Mouse (Mus musculus) adrenal gland, postnatal 10 days (tissue): ENCODE measurements around the gene Larp4b. TPM values are rescaled to one million over a fixed set of nuclear protein-coding genes. Genes with fewer than 3 reads are reported as not detected.

Experiments
- DNase-seq: peaks from one replicate; pipeline ENCODE4 v3.0.0; 2021; ENCODE audit warnings: mixed read lengths
- total RNA-seq, 2 experiments: library from RNA; stranded (reverse); gene quantifications; 2 replicates each; pipeline ENCODE4 v1.2.3; 2021

Larp4b gene
- total RNA-seq, 2 experiments from 2014 or later: 59.9 to 68.7 TPM

DNA sequence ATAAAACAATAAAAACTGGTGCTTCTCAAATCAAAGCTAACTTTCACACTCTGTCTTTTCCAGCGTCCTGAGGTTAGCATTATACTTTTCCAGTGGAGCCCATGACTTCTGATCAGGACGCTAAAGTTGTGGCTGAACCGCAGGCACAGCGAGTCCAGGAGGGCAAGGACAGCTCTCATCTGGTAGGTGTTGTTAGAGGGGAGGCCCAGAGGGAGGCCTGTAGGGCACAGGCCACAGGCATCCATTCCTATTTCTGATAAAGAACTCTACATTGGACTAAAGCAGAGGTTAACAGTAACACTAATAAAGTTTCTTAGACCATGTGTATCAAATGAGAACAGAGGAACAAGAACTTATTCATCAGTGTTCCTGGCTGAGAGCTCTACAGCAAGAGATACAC, 28.4 kb downstream of the Larp4b start:
- DNase-seq: no peak

GRCm38 (mm10) chr13:9125193-9125592, 31.5 kb downstream of the Larp4b start:
- no peak for DNase-seq

GRCm38 (mm10) chr13:9127715-9128114, 34.0 kb downstream of the Larp4b start:
- no peak for DNase-seq

- DNase-seq: no peak
Measured at GRCm38 (mm10) chr13:9128707-9129314, 35.1 kb downstream of the Larp4b start.

- no peak for DNase-seq
Measured at GRCm38 (mm10) chr13:9134421-9134820, 40.7 kb downstream of the Larp4b start.

DNA sequence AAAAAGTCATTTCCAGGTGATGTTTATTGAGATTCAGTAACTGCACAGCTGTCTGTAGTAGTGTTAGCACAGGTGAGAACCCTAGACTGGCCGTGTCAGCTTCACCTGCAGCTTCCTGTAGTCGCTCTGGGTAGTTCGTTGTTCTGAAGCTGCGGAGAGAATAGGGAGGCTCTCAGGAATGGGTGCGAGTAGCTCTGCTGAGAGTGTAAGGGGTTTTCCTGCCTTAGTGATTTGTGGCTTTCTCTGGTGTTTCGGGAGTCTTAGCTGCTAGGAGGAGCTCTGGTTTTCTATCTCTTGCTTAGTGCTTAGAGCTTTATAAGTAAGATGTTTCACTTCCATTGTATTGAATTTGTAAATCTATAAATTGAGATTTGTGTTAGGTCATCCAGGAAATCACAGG, 42.4 kb downstream of the Larp4b start:
- DNase-seq: no peak

DNA sequence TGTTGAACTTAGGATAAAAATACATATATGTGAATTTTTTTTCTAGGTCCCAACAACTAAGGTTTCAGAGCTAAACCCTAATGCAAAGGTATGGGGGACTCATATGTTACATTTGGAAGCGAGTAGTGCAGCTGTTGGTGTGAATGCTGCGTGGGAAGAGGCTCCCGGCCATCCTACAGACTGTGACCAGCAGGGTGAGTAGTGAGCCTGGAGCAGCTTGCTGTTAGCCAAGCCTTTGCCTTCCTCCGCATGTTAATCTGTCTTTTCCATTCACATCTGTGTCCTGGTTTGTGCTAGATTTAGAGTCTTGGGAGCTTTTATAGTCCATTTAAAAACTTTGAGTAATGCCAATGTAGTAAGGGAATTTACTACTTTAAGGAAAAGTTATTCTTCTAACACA, 43.1 kb downstream of the Larp4b start:
- no peak for DNase-seq

DNA sequence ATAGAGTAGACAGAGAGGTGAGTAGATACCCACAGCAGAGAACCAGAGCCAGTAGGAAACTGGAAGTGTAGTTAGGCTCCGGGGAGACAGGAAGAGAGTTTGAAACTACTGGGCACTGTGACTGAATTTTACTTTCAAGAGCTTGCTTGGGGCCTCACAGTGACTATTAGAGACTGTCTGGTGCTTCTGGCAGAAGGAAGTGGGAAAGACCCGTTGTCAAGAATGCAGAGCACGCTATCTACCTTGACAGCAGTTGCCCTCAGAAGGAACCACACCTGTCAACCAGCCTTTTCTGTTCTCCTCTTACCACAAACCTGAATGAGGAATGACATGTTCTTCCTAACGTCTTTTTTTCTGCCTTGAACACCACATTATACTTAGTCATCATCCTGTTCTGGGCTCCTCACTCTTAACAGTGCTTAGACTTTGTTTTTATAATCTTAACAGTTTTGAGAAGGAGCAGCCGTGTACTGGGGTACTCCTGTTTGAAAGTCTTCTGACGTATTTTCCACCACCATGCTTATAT, 45.8 kb downstream of the Larp4b start:
- DNase-seq: no peak

DNA sequence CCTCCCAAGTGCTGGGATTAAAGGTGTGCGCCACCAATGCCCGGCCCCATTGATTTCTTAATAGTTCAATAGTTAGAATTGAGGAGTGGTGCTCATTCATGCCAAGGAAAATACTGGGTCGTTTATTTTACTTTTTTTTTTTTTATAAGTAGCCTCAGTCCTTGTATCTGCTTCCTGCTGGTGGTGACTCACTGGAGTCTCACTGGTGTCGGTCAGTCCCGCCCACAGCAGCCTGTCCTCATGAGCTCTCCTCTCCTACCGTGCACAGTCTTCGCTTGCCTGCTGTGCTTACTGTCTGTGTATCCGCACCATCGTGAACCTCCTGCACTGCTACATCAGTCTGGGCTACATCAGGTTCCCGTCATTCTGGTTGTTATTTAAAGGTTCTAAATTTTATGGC, 46.5 kb downstream of the Larp4b start:
- peak; percentile 56 for DNase-seq

DNA sequence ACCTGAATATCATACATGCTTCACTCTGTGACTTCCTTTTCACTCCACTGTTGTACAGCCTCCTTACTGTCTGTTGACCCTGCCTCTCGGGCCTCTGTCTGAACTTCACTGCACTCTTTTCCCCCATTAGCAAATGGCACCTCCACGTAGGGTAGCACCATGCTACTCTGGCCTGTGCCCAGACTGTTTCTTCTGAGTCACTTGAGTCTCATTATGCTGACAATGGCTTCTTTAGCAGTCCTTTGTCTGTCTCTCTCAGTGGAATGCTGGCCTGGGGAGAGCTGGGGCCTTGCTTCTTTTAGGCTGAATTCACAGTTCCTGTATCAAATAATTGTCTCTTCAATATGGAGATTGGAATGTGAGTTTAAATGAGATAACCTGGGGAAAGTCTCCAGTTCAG, 48.7 kb downstream of the Larp4b start:
- no peak for DNase-seq

DNA sequence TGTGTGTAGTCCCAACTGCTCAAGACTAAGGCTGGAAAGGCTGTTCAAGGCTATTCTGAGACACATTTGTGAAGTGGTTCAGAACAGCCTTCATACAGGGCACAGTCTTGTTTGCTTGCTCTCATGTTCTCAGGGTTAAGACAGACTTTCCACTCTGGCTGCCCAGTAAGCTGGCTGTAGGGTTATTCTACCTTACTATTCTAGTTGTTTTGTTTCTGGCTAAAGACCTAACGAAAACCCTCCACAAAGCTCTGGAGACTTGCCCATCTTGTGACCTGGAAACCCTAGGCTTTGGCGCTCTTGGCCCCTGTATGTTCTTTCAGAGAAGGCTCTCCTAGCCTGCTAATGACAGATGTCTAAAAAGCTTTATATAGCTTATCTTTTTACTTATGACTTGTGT, 55.1 kb downstream of the Larp4b start:
- DNase-seq: no peak

DNA sequence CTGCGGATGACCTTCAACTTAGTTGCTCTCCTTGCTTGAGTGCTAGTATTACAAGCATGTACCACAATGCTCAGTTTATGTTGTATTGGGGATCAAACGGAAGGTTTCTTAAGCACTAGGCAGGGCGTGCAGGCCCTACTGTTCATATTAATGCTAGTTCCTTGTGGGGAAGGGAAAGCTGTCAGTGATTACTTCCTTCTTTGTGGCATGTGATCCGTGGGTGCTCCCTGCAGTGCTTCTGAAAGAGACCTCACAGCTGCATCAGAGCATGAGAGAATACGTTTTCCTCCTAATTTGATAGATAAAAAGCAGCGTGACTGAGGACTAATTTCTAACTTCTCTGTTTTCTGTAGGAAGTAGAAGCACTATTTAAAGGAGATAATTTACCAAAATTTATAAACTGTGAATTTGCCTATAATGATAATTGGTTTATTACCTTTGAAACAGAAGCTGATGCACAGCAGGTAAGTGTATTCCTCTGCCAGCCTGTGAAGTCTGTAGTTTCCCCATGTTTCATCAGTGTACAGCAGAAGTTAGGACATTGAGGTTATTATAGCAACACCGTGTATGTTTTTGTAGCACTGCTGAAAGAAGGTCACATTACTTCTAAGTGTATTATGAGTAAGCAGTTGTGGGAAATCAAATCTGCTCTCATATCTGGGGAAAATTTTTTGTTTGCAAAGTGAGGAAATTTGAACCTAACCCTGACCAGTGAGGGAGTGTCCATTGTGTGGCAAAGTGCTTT, 56.0 kb downstream of the Larp4b start:
- no peak for DNase-seq

- no peak for DNase-seq
Measured at GRCm38 (mm10) chr13:9151100-9151499, 57.4 kb downstream of the Larp4b start.

DNA sequence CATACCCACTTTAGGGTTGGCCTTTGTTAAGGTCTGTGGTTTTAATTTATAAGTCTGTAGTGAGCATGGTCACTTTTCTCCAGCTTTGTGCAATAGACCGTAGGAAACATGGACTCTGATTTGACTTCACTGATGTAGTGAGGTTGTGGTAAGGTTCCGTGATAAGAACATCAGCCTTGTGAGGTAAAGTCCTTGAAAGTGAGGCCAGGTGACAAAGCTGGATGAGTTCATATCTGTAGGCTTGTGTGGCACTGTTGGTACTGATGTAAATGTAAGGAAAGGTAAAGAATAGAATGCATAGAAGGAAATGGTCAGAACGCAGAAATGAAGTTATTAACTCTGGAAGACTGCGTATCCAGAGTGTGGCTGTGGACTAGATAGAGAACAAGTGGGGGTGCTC, 57.9 kb downstream of the Larp4b start:
- DNase-seq: no peak

DNA sequence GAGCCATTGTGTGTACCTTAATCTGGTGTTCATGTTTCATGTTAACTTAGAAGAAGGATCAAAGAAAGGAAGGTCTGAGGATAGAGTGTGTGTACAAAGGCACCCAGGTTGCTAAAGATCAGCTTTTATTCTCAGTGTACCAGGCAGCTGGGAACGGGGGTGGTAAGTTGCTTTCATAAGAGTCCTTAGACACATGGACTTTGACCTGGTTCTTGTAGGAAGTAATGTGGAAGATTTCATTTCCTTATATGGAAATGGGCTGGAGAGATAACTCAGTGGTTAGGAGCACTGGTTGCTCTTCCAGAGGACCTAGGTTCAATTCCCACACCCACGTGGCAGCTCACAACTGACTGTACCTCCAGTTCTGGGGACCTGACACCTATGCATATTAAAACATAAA, 58.6 kb downstream of the Larp4b start:
- no peak for DNase-seq

GRCm38 (mm10) chr13:9153803-9154202, 60.1 kb downstream of the Larp4b start:
- no peak for DNase-seq

- DNase-seq: no peak
Measured at GRCm38 (mm10) chr13:9159282-9159681, 65.6 kb downstream of the Larp4b start.

GRCm38 (mm10) chr13:9162888-9163287, 69.2 kb downstream of the Larp4b start:
- DNase-seq: no peak

DNA sequence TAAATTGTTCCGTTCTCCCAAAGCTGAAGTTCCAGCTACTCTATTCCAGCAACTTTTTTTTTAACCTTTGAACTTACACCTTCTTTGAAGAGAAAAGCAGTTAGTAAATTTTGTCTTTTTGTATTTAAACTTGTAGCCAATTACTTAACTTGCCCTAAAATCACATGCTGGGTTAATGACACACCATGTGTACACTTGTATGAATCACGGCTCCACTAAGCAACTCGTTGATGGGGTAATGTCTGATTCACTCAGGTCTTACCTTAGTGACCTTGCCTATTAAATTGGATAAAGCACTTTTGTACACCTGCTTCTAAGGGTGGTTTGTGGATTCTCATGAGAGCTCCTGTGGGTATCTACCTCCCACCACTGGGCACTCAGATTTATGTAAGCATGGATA, 74.2 kb downstream of the Larp4b start:
- DNase-seq: no peak

DNA sequence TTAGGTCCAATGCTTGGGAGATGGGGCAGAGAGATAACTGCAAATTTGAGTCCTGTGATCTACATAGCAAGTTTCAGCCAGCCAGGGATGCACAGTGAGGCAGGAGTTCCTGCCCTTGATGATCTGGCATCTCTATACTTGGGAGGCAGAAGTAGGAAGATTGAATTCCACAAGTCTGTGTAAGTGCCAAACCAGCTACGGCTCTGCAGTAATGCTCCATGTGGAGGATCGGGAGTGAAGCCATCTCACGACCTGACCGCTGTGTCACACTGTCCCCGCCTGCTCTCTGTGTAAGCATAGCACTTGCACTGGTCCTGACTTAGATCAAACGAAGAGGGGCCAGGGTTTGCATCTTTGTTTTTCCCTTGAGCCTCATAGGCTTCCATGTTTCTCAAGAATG, 75.9 kb downstream of the Larp4b start:
- DNase-seq: no peak

GRCm38 (mm10) chr13:9170726-9171125, 77.0 kb downstream of the Larp4b start:
- no peak for DNase-seq

- no peak for DNase-seq
Measured at GRCm38 (mm10) chr13:9173414-9173813, 79.7 kb downstream of the Larp4b start.

DNA sequence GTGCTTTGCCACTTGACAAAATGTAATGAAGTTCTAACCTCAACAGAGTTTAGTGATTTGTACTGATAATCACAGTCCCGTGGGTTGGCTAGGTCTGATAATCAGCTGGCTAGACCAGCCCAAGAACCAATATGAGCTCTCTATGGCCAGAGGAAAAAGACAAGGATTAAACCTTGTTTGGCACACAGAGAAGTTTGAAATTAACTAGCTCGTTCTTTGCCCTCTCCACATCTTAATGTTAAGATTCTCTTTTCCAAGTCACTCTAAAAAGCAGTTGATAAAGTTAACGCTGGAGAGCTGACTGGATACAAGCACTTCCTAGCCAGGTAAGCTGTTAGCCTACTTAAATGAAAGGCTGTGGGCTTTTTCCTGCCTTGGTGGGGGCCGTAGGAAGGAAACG, 81.5 kb downstream of the Larp4b start:
- no peak for DNase-seq

DNA sequence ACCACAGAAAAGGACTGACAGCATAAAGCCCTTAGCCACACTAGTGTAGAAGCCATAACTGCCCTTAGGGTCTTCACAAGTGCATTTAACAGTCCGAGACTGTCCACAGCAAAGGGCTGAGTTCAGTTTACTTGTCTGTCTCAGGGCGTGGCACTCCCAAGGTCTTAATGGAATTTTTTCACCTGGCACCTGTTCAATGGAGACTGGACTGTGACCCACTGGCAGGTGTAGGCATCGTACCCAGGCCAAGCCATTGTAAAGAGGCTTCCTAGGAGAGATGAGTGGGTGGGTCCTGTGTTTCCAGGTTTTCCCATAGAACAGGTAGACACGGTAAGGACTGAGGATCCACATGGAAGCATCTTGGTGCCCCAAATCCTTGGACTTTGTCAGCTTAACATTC, 84.6 kb downstream of the Larp4b start:
- no peak for DNase-seq
